Mouse (Mus musculus) CH12.LX (cell line): ENCODE measurements around the gene Letm1. TPM values are rescaled to one million over a fixed set of nuclear protein-coding genes. Genes with fewer than 3 reads are reported as not detected.

ENCODE experiments used
- DNase-seq: peaks from one replicate; pipeline ENCODE4 v3.0.0-alpha.2; 2013; ENCODE audit errors: extremely low read depth
- H3K27ac ChIP-seq: 2 replicates; pipeline ENCODE4 v1.5.1; 2012; ENCODE audit warnings: low read depth, mild to moderate bottlenecking, control low read depth, moderate library complexity; ENCODE audit not compliant: insufficient read depth
- H3K27me3 ChIP-seq: replicated peaks from 2 replicates; pipeline ENCODE3; 2012; ENCODE audit warnings: inconsistent platforms
- H3K36me3 ChIP-seq, 2 experiments: replicated peaks in 1 of 2; 2 replicates each; pipeline versions ENCODE3 to v1.6.1; 2012; ENCODE audit warnings: inconsistent platforms in 1 of 2, low read length in 1 of 2, mild to moderate bottlenecking in 1 of 2, mixed read lengths in 1 of 2, moderate library complexity in 1 of 2; ENCODE audit not compliant: control insufficient read depth in 1 of 2, insufficient read depth in 1 of 2
- H3K4me1 ChIP-seq, 2 experiments: 2 replicates each; pipeline ENCODE4 v1.6.1; 2012; ENCODE audit warnings: inconsistent platforms in 1 of 2, moderate library complexity in 1 of 2; ENCODE audit not compliant: insufficient read depth in 2 of 2, control insufficient read depth in 1 of 2
- H3K4me2 ChIP-seq: 2 replicates; pipeline ENCODE4 v1.6.1; 2012; ENCODE audit warnings: low read depth, mild to moderate bottlenecking, control low read depth; ENCODE audit not compliant: poor library complexity, insufficient read depth, severe bottlenecking
- H3K4me3 ChIP-seq, 3 experiments: fragments of 150-350 bp in 1 of 3; sonication (generic) in 1 of 3; replicated peaks in 1 of 3; 2 replicates each; pipeline versions ENCODE3 to v1.5.1; 2011 to 2012; ENCODE audit warnings: low read depth in 2 of 3, low read length in 2 of 3, mild to moderate bottlenecking in 2 of 3, moderate library complexity in 2 of 3, control low read depth in 1 of 3, improper control_type of control experiment in 1 of 3, inconsistent platforms in 1 of 3, mixed read lengths in 1 of 3; ENCODE audit not compliant: poor library complexity in 1 of 3
- H3K79me2 ChIP-seq: replicated peaks from 2 replicates; pipeline ENCODE4 v1.6.1; 2012; ENCODE audit warnings: mild to moderate bottlenecking, moderate library complexity; ENCODE audit not compliant: control insufficient read depth, poor library complexity, insufficient read depth, severe bottlenecking; ENCODE audit errors: extremely low read depth
- H3K9ac ChIP-seq: 2 replicates; pipeline ENCODE4 v1.6.1; 2012; ENCODE audit warnings: low read depth, mild to moderate bottlenecking, control low read depth, moderate library complexity; ENCODE audit not compliant: insufficient read depth
- H3K9me3 ChIP-seq: replicated peaks from 2 replicates; pipeline ENCODE3; 2012; ENCODE audit warnings: low read length, inconsistent platforms, mixed read lengths
- BHLHE40 ChIP-seq: IDR thresholded peaks from 2 replicates; pipeline ENCODE4 v1.6.1; 2011; ENCODE audit warnings: mild to moderate bottlenecking, low read depth, low read length, improper control_type of control experiment
- CHD1 ChIP-seq: IDR thresholded peaks from 2 replicates; pipeline ENCODE4 v1.6.1; 2012; ENCODE audit warnings: low read depth, low read length, improper control_type of control experiment, inconsistent platforms
- CHD2 ChIP-seq: IDR thresholded peaks from 2 replicates; pipeline ENCODE4 v1.6.1; 2011; ENCODE audit warnings: low read length, improper control_type of control experiment
- CTCF ChIP-seq, 2 experiments: IDR thresholded peaks in 1 of 2; conservative IDR thresholded peaks in 1 of 2; 2 replicates each; pipeline ENCODE4 v1.5.1; 2011 to 2012; ENCODE audit warnings: low read depth in 2 of 2, low read length in 2 of 2, improper control_type of control experiment in 1 of 2, inconsistent platforms in 1 of 2, mild to moderate bottlenecking in 1 of 2, moderate library complexity in 1 of 2
- E2F4 ChIP-seq: IDR thresholded peaks from 2 replicates; pipeline ENCODE4 v1.6.1; 2011; ENCODE audit warnings: low read depth, low read length, improper control_type of control experiment; ENCODE audit not compliant: insufficient replicate concordance
- ELF1 ChIP-seq: IDR thresholded peaks from 2 replicates; pipeline ENCODE4 v1.6.1; 2014; ENCODE audit warnings: low read depth, mild to moderate bottlenecking, inconsistent platforms, low read length, improper control_type of control experiment
- ETS1 ChIP-seq: conservative IDR thresholded peaks from 2 replicates; pipeline ENCODE4 v1.6.1; 2012; ENCODE audit warnings: low read depth, mild to moderate bottlenecking, inconsistent platforms, low read length, improper control_type of control experiment, moderate library complexity
- GABPA ChIP-seq: IDR thresholded peaks from 2 replicates; pipeline ENCODE4 v1.6.1; 2012; ENCODE audit warnings: low read depth, low read length, improper control_type of control experiment, inconsistent platforms; ENCODE audit not compliant: insufficient replicate concordance
- HCFC1 ChIP-seq: IDR thresholded peaks from 2 replicates; pipeline ENCODE4 v1.6.1; 2012; ENCODE audit warnings: low read depth, mild to moderate bottlenecking, inconsistent platforms, low read length, improper control_type of control experiment
- IRF4 ChIP-seq: IDR thresholded peaks from 2 replicates; pipeline ENCODE4 v1.6.1; 2014; ENCODE audit warnings: low read depth, mild to moderate bottlenecking, inconsistent platforms, low read length, improper control_type of control experiment
- MAX ChIP-seq: IDR thresholded peaks from 2 replicates; pipeline ENCODE4 v1.6.1; 2011; ENCODE audit warnings: low read length, improper control_type of control experiment
- MXI1 ChIP-seq: IDR thresholded peaks from 2 replicates; pipeline ENCODE4 v1.6.1; 2011; ENCODE audit warnings: mild to moderate bottlenecking, low read depth, low read length, improper control_type of control experiment
- NELFE ChIP-seq: IDR thresholded peaks from 2 replicates; pipeline ENCODE4 v1.6.1; 2011; ENCODE audit warnings: low read depth, low read length, improper control_type of control experiment
- PAX5 ChIP-seq: IDR thresholded peaks from 2 replicates; pipeline ENCODE4 v1.6.1; 2012; ENCODE audit warnings: low read length, inconsistent platforms, mixed read lengths
- POLR2A ChIP-seq: IDR thresholded peaks from 2 replicates; pipeline ENCODE4 v1.6.1; 2011; ENCODE audit warnings: low read depth, mild to moderate bottlenecking, improper control_type of control experiment, low read length
- SIN3A ChIP-seq: IDR thresholded peaks from 2 replicates; pipeline ENCODE4 v1.6.1; 2012; ENCODE audit warnings: low read length, improper control_type of control experiment, inconsistent platforms
- TBP ChIP-seq: conservative IDR thresholded peaks from 2 replicates; pipeline ENCODE4 v1.6.1; 2011; ENCODE audit warnings: low read depth, low read length, improper control_type of control experiment
- UBTF ChIP-seq: IDR thresholded peaks from 2 replicates; pipeline ENCODE4 v1.6.1; 2012; ENCODE audit warnings: low read depth, mild to moderate bottlenecking, inconsistent platforms, low read length, improper control_type of control experiment, moderate library complexity
- USF2 ChIP-seq: conservative IDR thresholded peaks from 2 replicates; pipeline ENCODE4 v1.6.1; 2011; ENCODE audit warnings: low read depth, low read length, improper control_type of control experiment
- ZC3H11A ChIP-seq: IDR thresholded peaks from 2 replicates; pipeline ENCODE4 v1.6.1; 2012; ENCODE audit warnings: low read depth, mild to moderate bottlenecking, inconsistent platforms, low read length, improper control_type of control experiment
- ZKSCAN1 ChIP-seq: IDR thresholded peaks from 2 replicates; pipeline ENCODE4 v1.6.1; 2012; ENCODE audit warnings: low read depth, inconsistent platforms, low read length, improper control_type of control experiment, borderline replicate concordance
- dilution Hi-C: fragments of 300-500 bp; cut with MboI; formaldehyde crosslinking; loops from 2 replicates; pipeline ENCODE4 v1.14.3; 2020; ENCODE audit warnings: low sequenced_read_pairs; ENCODE audit not compliant: extremely low pct_unique_long_range_greater_than_20kb, extremely low pct_ligation_motif_present
- in situ Hi-C: fragments of 300-500 bp; cut with MboI; formaldehyde crosslinking; loops from 3 replicates; pipeline ENCODE4 v1.14.3; 2019; ENCODE audit warnings: low sequenced_read_pairs, low pct_ligation_motif_present, low pct_unique_long_range_greater_than_20kb, mixed read lengths
- polyA plus RNA-seq: library from polyadenylated mRNA; unstranded; fragments of >175 nt; gene quantifications from 2 replicates; pipeline ENCODE4 v1.2.1, GENCODE M21; 2012; ENCODE audit warnings: low read depth; ENCODE audit not compliant: insufficient read length
- total RNA-seq, 2 experiments: library from RNA; depleted of rRNA; stranded (reverse); fragments of 300-350 nt in 1 of 2; fragments of >200 nt in 1 of 2; gene quantifications; 2 replicates each; pipeline ENCODE4 v1.2.3; 2012 to 2014

Letm1 gene
- total and polyA plus RNA-seq, 3 experiments: 21.8 to 43.4 (median 27.6) TPM

GRCm38 (mm10) chr5:33731051-33731450, 51.6 kb downstream of the Letm1 start:
- Histone ChIP-seq H3K4me3 (no peak overlapping the region), H3K9ac (no peak overlapping the region), H3K79me2 (no peaks in the 10 kb centered on the region), H3K36me3 (peaks cover 0 to 2% of the 10 kb centered on the region in 2 experiments), H3K27ac (no peak overlapping the region), H3K4me1 (no peaks in the 10 kb centered on the region), H3K9me3 (no peaks in the 10 kb centered on the region), H3K27me3 (peaks cover 50% of the 10 kb centered on the region), H3K4me2 (no peak overlapping the region)
- dilution Hi-C loops (no loop called here), in situ Hi-C loops (no loop called here)
- no peak for DNase-seq
- TF ChIP-seq NELFE (no peak), ELF1 (no peak), E2F4 (no peak)

DNA sequence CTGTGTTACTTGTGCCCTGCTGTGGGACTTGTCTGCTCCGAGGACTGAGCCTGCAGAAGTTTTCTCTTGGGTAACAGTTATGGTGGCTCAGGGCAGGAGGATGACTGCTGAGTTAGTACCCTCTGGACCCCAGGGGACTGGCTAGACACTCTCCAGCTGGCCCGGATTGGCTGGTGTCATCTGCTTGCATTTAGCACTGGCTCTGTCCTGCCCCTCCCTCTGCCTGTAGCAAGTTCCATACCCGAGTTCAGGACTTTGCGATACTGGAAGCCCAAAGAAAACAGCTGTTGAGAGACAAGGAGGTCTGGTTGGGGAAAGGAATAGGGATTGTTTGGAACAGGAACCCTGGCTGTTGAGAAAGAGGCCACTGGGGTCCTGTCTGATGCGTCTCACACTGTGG, 52.1 kb downstream of the Letm1 start:
- no peak for DNase-seq
- TF ChIP-seq PAX5 (no peak), ELF1 (no peak), IRF4 (no peak), CHD2 (no peak), TBP (no peak), GABPA (no peak), USF2 (no peak), ETS1 (no peak), POLR2A (no peak), MAX (no peak), MXI1 (no peak), ZKSCAN1 (no peak), SIN3A (no peak), CHD1 (no peak), UBTF (no peak), NELFE (no peak), BHLHE40 (no peak), CTCF (conservative IDR thresholded peaks at IDR 0.05 in 1 of 2, IDR thresholded peaks at IDR 0.05 in 1 of 2; ENCODE audit: low read depth in 2 of 2, low read length in 2 of 2) (no peak), ZC3H11A (no peak), HCFC1 (no peak)
- in situ Hi-C loops: no loop called here

More for the DNA sequence above, 52.1 kb downstream of the Letm1 start:
- dilution Hi-C loops: no loop called here
- H3K27me3 ChIP-seq: peaks cover 56% of the 10 kb centered on the region
- H3K4me1 ChIP-seq: no peaks in the 10 kb centered on the region
- H3K4me3 ChIP-seq: no peak overlapping the region
- no peak overlapping the region for H3K9ac ChIP-seq
- no peaks in the 10 kb centered on the region for H3K79me2 ChIP-seq
- H3K36me3 ChIP-seq: peaks cover 0 to 2% of the 10 kb centered on the region in 2 experiments
- no peaks in the 10 kb centered on the region for H3K9me3 ChIP-seq
- H3K4me2 ChIP-seq: no peak overlapping the region
- no peak overlapping the region for H3K27ac ChIP-seq
